Mouse (Mus musculus) hindbrain, embryonic 11.5 days (tissue): ENCODE measurements around the gene Rhod. TPM values are rescaled to one million over a fixed set of nuclear protein-coding genes. Genes with fewer than 3 reads are reported as not detected.
"Not testable (repeated sequence)": the region's sequence is repeated elsewhere in the genome, so short reads cannot be mapped to it uniquely, and the experiment has no call there.

Source experiments
- ATAC-seq: fragments of 200-750 bp; cut with Nextera tagmentation; 2 replicates; pipeline ENCODE4 v1.8.0; 2017; ENCODE audit warnings: mild to moderate bottlenecking, moderate TSS enrichment, moderate library complexity; ENCODE audit not compliant: low FRiP score
- DNase-seq: peaks from one replicate; pipeline ENCODE4 v3.0.0-alpha.2; 2015; ENCODE audit warnings: low spot score
- H3K27ac ChIP-seq: fragments of 300-500 bp; sonication (generic); 2 replicates; pipeline ENCODE4 v1.5.1; 2014; ENCODE audit warnings: mild to moderate bottlenecking, low read depth, low read length
- H3K27me3 ChIP-seq: fragments of 300-500 bp; sonication (generic); 2 replicates; pipeline ENCODE4 v1.6.1; 2014; ENCODE audit warnings: mild to moderate bottlenecking, low read length, moderate library complexity, mixed read lengths; ENCODE audit not compliant: control insufficient read depth, insufficient read depth
- H3K36me3 ChIP-seq: fragments of 300-500 bp; sonication (generic); 2 replicates; pipeline ENCODE4 v1.6.1; 2014; ENCODE audit warnings: mild to moderate bottlenecking, low read length, moderate library complexity, mixed read lengths; ENCODE audit not compliant: control insufficient read depth, insufficient read depth
- H3K4me1 ChIP-seq: fragments of 300-500 bp; sonication (generic); replicated peaks from 2 replicates; pipeline ENCODE4 v1.6.1; 2014; ENCODE audit warnings: low read length, mixed read lengths; ENCODE audit not compliant: control insufficient read depth, insufficient read depth
- H3K4me2 ChIP-seq: fragments of 300-500 bp; sonication (generic); replicated peaks from 2 replicates; pipeline ENCODE4 v1.6.1; 2014; ENCODE audit warnings: mild to moderate bottlenecking, low read depth, low read length
- H3K4me3 ChIP-seq: fragments of 300-500 bp; sonication (generic); 2 replicates; pipeline ENCODE4 v1.5.1; 2014; ENCODE audit warnings: low read depth, low read length
- H3K9ac ChIP-seq: fragments of 300-500 bp; sonication (generic); 2 replicates; pipeline ENCODE4 v1.6.1; 2014; ENCODE audit warnings: low read depth, low read length
- H3K9me3 ChIP-seq: fragments of 300-500 bp; sonication (generic); 2 replicates; pipeline ENCODE4 v1.6.1; 2016; ENCODE audit warnings: low read length; ENCODE audit not compliant: control insufficient read depth
- WGBS: fragments of 180-500 bp; shearing (Covaris S2); extraction: QIAGEN DNeasy Blood & Tissue Kit; methylation state at CpG from one replicate; pipeline ENCODE4 v1.1.7; 2014; 5-methylcytosine and 5-hydroxymethylcytosine counted together
- polyA plus RNA-seq: library from polyadenylated mRNA; unstranded; fragments of >200 nt; fragmentation: Nextera tagmentation; extraction: Ambion mirVana; gene quantifications from 2 replicates; pipeline ENCODE4 v1.2.1, GENCODE M21; 2014

The Rhod gene
- polyA plus RNA-seq, 1 experiment from 2014 or later = 15.2 TPM

DNA sequence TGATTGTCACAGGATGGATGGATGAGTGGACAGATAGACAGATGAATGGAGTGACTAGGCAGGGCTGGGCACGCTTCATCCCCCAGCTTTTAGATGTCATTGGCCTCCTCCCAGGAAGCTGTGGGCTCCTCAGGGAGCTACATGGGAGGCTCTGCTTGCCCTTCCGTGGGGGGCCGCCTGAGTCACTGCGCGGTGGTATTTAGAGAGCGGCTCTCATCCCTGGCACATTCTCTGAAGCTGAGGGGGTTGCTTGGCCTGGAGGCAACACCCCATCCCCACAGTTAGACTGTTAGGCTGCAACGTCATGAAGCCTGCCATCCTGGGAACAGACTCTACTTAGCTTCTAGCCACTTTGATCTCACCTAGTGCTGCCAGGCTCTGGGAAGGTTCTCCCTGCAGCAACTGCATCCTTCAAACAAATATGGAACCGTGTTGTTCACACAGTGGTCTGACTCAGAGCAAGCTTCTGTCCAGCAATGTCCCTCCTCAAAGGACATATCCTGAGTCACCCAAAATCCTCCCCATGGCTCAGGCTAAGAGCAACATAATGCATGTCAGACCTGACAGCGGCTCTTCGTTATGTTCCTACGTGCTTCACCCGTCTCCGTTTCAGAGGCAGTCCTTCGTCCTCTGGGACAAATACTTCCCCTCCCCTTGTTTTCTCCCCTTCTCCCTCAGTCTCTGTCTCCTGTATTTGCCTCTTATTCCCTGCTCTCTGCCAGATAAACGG, 16.0 kb upstream of the Rhod start:
- H3K27ac ChIP-seq = no peak overlapping the region
- WGBS = 79% methylated on average over 15 of the region's 15 CpGs
- H3K9me3 ChIP-seq = no peaks in the 10 kb centered on the region
- no peak overlapping the region for H3K4me2 ChIP-seq
- no peaks in the 10 kb centered on the region for H3K36me3 ChIP-seq
- no peaks in the 10 kb centered on the region; the same call in 1 of the 2 replicates for H3K4me1 ChIP-seq
- DNase-seq (no peak), ATAC-seq (no peak)
- no peak overlapping the region for H3K4me3 ChIP-seq
- no peak overlapping the region for H3K9ac ChIP-seq
- H3K27me3 ChIP-seq = no peaks in the 10 kb centered on the region

DNA sequence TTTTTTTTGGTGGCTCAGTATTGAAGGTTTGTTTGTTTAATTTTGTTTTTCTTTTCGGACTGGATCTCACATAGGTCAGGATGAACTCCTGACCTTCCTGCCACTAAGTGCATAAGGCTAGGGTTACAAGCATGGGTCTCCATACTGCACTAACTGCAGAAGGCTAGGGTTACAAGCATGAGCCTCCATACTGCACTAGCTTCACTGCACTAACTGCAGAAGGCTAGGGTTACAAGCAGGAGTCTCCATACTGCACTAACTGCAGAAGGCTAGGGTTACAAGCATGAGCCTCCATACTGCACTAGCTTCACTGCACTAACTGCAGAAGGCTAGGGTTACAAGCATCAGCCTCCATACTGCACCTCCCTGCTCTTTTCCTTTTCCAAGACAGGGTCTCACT, 14.8 kb upstream of the Rhod start:
- ATAC-seq, H3K4me1 ChIP-seq, H3K36me3 ChIP-seq, H3K27me3 ChIP-seq, H3K4me2 ChIP-seq, H3K27ac ChIP-seq, H3K9ac ChIP-seq, DNase-seq, H3K4me3 ChIP-seq, H3K9me3 ChIP-seq: not testable (repeated sequence)
- WGBS = 69% methylated on average over 1 of the region's 1 CpGs

DNA sequence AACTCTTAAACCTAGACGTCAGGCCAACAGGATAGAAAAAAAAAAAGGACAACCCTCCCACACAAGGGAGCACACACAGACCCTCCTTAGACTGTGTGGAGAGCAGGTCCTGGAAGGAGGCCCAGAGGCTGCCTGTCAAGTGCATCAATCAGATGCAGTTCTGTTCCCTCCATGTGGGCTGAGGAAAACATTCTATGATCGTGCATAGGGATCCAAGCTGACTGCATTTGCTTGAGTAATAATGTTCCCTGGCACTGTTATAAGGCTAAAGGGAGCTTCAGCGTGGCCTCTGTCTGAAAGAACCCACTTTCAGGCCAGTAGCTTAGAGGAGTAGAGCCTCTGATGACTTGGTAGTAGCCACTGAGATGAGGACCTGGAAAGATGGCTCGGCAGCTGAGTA, 13.3 kb upstream of the Rhod start:
- Histone ChIP-seq H3K4me2 (no peak overlapping the region), H3K27me3 (no peaks in the 10 kb centered on the region), H3K9me3 (no peaks in the 10 kb centered on the region), H3K9ac (no peak overlapping the region), H3K4me1 (no peaks in the 10 kb centered on the region; the same call in 1 of the 2 replicates), H3K27ac (no peak overlapping the region), H3K36me3 (no peaks in the 10 kb centered on the region), H3K4me3 (no peak overlapping the region)
- no peak for ATAC-seq
- WGBS = 45% methylated on average over 4 of the region's 4 CpGs
- no peak for DNase-seq

DNA sequence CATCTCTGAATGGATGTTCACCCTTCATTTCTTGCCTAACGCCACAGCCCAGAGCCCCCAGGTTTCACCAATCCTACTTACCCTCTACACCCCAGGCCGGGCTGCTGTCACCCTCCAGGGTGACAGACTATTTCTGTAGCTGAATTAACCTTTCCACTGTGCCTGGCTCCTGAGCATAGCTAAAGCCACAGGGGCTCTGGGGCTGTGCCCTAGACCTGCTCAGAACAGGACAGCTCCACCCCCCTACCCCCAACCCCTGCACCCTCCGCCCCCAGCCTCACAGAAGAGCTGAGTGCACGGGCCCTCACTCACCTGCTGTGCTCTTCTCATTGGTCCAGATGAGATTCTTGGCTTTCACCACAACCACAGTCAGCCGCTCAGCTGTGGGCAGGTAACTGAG, 12.7 kb upstream of the Rhod start:
- H3K27me3 ChIP-seq = no peaks in the 10 kb centered on the region
- no peak overlapping the region for H3K4me2 ChIP-seq
- no peaks in the 10 kb centered on the region for H3K9me3 ChIP-seq
- H3K4me1 ChIP-seq = no peaks in the 10 kb centered on the region; the same call in 1 of the 2 replicates
- H3K27ac ChIP-seq = no peak overlapping the region
- H3K4me3 ChIP-seq = no peak overlapping the region
- H3K9ac ChIP-seq = no peak overlapping the region
- H3K36me3 ChIP-seq = no peaks in the 10 kb centered on the region
- 15% methylated on average over 5 of the region's 5 CpGs for WGBS
- DNase-seq (no peak), ATAC-seq (no peak)

DNA sequence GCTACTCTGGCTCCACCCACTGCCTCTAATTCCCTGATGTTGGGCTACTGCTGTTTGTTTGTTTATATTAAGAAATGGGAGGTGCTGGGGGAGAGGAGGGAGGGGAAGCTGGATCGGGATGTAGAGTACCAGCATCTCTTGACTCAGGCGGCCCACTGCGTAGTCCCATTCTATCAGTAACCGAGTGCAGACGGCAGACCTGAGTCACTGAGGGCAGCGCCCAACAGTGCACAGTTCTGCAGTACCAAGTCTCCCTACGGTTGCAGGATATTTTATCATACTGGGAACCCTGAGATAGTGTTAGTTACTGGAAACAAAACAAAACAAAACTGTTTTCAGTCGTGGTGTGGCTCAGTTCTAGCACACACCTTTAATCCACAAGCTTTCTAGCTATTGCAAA, 11.9 kb upstream of the Rhod start:
- ATAC-seq (no peak), DNase-seq (no peak)
- Histone ChIP-seq H3K4me3 (no peak overlapping the region), H3K27ac (no peak overlapping the region), H3K27me3 (no peaks in the 10 kb centered on the region), H3K9me3 (no peaks in the 10 kb centered on the region), H3K4me1 (no peaks in the 10 kb centered on the region; the same call in 1 of the 2 replicates), H3K9ac (no peak overlapping the region), H3K36me3 (no peaks in the 10 kb centered on the region), H3K4me2 (no peak overlapping the region)
- WGBS = 59% methylated on average over 8 of the region's 8 CpGs

DNA sequence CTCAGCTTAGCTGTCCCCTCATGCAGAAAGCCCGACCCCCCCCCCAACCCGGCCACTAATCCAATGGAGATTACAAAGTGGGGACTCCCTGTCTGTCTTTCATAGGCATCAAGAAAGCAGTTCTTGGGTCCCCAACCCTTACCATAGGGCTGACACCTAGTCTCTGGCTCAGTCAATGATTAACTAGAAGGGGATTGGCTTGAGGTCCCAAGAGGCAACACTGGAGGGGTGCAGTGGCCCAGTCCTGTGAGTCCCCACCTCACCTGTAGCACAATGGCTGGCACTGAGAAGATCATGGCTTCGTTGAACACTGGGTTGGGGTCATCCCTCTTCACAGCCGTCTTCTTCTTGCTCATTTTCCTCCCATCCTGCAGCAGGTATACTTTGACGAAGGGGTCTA, 11.4 kb upstream of the Rhod start:
- H3K4me3 ChIP-seq = no peak overlapping the region
- no peaks in the 10 kb centered on the region for H3K36me3 ChIP-seq
- no peaks in the 10 kb centered on the region; the same call in 1 of the 2 replicates for H3K4me1 ChIP-seq
- no peak for ATAC-seq
- no peaks in the 10 kb centered on the region for H3K9me3 ChIP-seq
- H3K27ac ChIP-seq = no peak overlapping the region
- H3K4me2 ChIP-seq = no peak overlapping the region
- no peak overlapping the region for H3K9ac ChIP-seq
- H3K27me3 ChIP-seq = no peaks in the 10 kb centered on the region
- DNase-seq = no peak
- 65% methylated on average over 5 of the region's 5 CpGs for WGBS

DNA sequence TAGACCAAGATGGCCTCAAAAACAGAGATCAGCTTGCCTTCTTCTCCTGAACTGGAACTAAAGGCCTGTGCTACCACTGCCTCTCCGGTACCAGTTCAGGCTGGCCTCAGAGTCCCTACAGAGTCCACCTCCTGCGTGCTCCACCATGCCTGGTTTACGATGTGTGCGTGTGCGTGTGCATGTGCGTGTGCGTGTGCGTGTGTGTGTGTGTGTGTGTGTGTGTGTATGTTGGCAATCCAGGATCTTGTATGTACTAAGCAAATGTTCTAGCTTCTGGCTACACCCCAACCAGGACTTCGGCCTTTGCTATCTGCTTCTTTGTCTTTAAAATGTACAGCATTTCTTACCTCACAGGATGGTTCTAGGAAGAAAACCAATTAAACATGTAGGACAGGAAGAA, 10.0 kb upstream of the Rhod start:
- Histone ChIP-seq H3K9ac (no peak overlapping the region), H3K27ac (no peak overlapping the region), H3K4me2 (no peak overlapping the region), H3K9me3 (no peaks in the 10 kb centered on the region), H3K4me1 (no peaks in the 10 kb centered on the region; the same call in 1 of the 2 replicates), H3K4me3 (no peak overlapping the region), H3K27me3 (no peaks in the 10 kb centered on the region), H3K36me3 (no peaks in the 10 kb centered on the region)
- 96% methylated on average over 9 of the region's 9 CpGs for WGBS
- ATAC-seq = no peak
- DNase-seq = no peak

DNA sequence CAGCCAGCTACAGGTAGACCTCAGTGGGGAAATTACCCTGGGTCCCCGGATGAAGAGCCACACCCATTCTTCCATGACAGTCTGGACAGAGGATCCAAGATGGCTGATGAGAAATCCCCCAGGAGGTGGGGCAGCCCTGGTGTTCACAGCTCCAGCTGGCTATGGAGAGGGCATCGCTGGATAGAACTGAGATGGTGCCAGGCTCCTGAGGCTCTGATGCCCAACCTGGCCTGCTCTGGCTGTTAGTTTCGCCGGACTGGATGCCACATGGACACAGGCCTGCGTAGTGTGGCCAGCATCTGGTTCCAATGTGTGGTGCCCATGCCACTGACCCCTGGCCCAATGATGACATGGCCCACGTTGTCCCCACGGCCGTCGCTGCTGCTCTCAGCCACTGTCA, 8.2 kb upstream of the Rhod start:
- no peak overlapping the region for H3K9ac ChIP-seq
- H3K4me3 ChIP-seq = no peak overlapping the region
- no peak for DNase-seq
- H3K4me2 ChIP-seq = no peak overlapping the region
- H3K27ac ChIP-seq = no peak overlapping the region
- H3K27me3 ChIP-seq = no peaks in the 10 kb centered on the region
- no peaks in the 10 kb centered on the region for H3K9me3 ChIP-seq
- WGBS = 86% methylated on average over 9 of the region's 9 CpGs
- no peaks in the 10 kb centered on the region for H3K36me3 ChIP-seq
- ATAC-seq = no peak
- H3K4me1 ChIP-seq = no peaks in the 10 kb centered on the region; the same call in 1 of the 2 replicates

DNA sequence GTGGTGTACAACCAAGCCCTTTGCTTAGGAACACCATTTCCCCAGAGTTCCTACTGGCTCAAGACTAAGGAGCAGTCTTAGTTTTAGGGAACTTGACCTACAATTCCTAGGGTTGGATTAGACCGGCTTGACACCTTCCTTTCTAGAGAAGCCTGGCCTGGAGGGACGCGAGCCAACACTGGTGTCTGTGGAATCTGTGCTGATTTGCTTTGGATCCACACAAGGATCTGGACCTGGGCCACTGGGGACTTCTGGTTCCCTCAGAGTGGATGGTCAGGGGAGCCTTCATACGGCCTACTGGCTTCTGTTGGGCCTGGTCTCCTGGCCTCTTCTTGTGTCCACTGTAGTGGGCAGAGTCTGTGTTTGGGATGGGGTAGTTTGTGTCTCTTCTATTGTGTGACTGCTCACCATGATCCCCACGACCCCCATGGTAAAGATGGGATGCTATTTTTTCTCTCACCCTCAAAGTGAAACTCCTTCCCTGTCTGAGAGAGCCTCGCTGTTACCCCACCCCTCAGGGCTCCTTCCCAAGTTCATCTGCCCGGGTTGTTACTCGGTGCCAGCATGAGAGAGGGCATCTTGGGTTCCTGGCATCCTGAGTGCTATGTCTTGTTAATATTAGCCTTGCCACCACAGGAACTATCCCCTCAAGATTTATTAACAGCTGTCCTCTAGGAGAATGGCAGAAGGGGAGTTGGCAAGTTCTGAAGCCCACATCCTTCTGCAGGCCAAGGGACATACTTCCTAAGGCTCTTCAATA, 7.6 kb upstream of the Rhod start:
- H3K27me3 ChIP-seq = no peaks in the 10 kb centered on the region
- H3K36me3 ChIP-seq = no peaks in the 10 kb centered on the region
- H3K4me1 ChIP-seq = no peaks in the 10 kb centered on the region
- no peak for DNase-seq
- H3K9ac ChIP-seq = no peak overlapping the region
- no peak for ATAC-seq
- no peak overlapping the region for H3K4me2 ChIP-seq
- whole genome bisulfite sequencing = 86% methylated on average over 8 of the region's 8 CpGs
- H3K27ac ChIP-seq = no peak overlapping the region
- H3K4me3 ChIP-seq = no peak overlapping the region
- H3K9me3 ChIP-seq = no peaks in the 10 kb centered on the region
